Mouse (Mus musculus): Measurements from ENCODE around the gene Astn2. TPM values are rescaled to one million over a fixed set of nuclear protein-coding genes. Genes with fewer than 3 reads are reported as not detected.

Astn2 gene
- polyA plus RNA-seq (2011; ENCODE audit: insufficient read depth, insufficient read length, low replicate concordance, missing spikeins): 0.41 and 1.1 TPM in 2 replicates

- H3K4me3 ChIP-seq (replicated peaks; ENCODE audit: control insufficient read depth, low read depth, low read length): no peak within 1 kb of the TSS
- H3K4me1 ChIP-seq (ENCODE audit: control insufficient read depth, insufficient read depth, low read length): no peaks in the 10 kb centered on the region
- TF ChIP-seq CTCF (IDR thresholded peaks at IDR 0.05; ENCODE audit: control insufficient read depth, insufficient read depth, low read length): no peak
- no peak for TF ChIP-seq POLR2A (IDR thresholded peaks at IDR 0.05; ENCODE audit: borderline replicate concordance, control insufficient read depth, low read depth, low read length)
- WGBS: 2% methylated on average over 49 of the region's 56 CpGs
- H3K27ac ChIP-seq (ENCODE audit: control insufficient read depth, insufficient read depth, low read depth, low read length, poor library complexity): no peak within 1 kb of the TSS
These were observed at the start of gene Astn2 for GRCm38 (mm10) chr4:66404201-66404711. Astn2 (minus strand) TSS chr4:66404611.

GRCm38 (mm10) chr4:66450115-66450514 lies 45.7 kb upstream of the Astn2 start:
- TF ChIP-seq POLR2A (IDR thresholded peaks at IDR 0.05; ENCODE audit: borderline replicate concordance, control insufficient read depth, low read depth, low read length) (no peak), CTCF (IDR thresholded peaks at IDR 0.05; ENCODE audit: control insufficient read depth, insufficient read depth, low read length) (no peak)
- Histone ChIP-seq H3K27ac (ENCODE audit: control insufficient read depth, insufficient read depth, low read depth, low read length, poor library complexity) (no peak overlapping the region), H3K4me3 (replicated peaks; ENCODE audit: control insufficient read depth, low read depth, low read length) (no peak overlapping the region), H3K4me1 (ENCODE audit: control insufficient read depth, insufficient read depth, low read length) (no peaks in the 10 kb centered on the region)
- 42% methylated on average over 3 of the region's 3 CpGs for WGBS

GRCm38 (mm10) chr4:66431256-66431655 lies 26.8 kb upstream of the Astn2 start:
- Histone ChIP-seq H3K4me1 (ENCODE audit: control insufficient read depth, insufficient read depth, low read length) (no peaks in the 10 kb centered on the region), H3K4me3 (replicated peaks; ENCODE audit: control insufficient read depth, low read depth, low read length) (no peak overlapping the region), H3K27ac (ENCODE audit: control insufficient read depth, insufficient read depth, low read depth, low read length, poor library complexity) (no peak overlapping the region)
- 44% methylated on average over 1 of the region's 1 CpGs for WGBS
- TF ChIP-seq CTCF (IDR thresholded peaks at IDR 0.05; ENCODE audit: control insufficient read depth, insufficient read depth, low read length) (no peak), POLR2A (IDR thresholded peaks at IDR 0.05; ENCODE audit: borderline replicate concordance, control insufficient read depth, low read depth, low read length) (no peak)

GRCm38 (mm10) chr4:66425804-66426203 lies 21.4 kb upstream of the Astn2 start:
- Histone ChIP-seq H3K4me1 (ENCODE audit: control insufficient read depth, insufficient read depth, low read length) (no peaks in the 10 kb centered on the region), H3K4me3 (replicated peaks; ENCODE audit: control insufficient read depth, low read depth, low read length) (no peak overlapping the region), H3K27ac (ENCODE audit: control insufficient read depth, insufficient read depth, low read depth, low read length, poor library complexity) (no peak overlapping the region)
- no peak for TF ChIP-seq CTCF (IDR thresholded peaks at IDR 0.05; ENCODE audit: control insufficient read depth, insufficient read depth, low read length)
- no peak for TF ChIP-seq POLR2A (IDR thresholded peaks at IDR 0.05; ENCODE audit: borderline replicate concordance, control insufficient read depth, low read depth, low read length)
- WGBS: 71% methylated on average over 4 of the region's 4 CpGs

GRCm38 (mm10) chr4:66414778-66415177 lies 10.4 kb upstream of the Astn2 start:
- 65% methylated on average over 8 of the region's 8 CpGs for WGBS
- Histone ChIP-seq H3K27ac (ENCODE audit: control insufficient read depth, insufficient read depth, low read depth, low read length, poor library complexity) (no peak overlapping the region), H3K4me1 (ENCODE audit: control insufficient read depth, insufficient read depth, low read length) (no peaks in the 10 kb centered on the region), H3K4me3 (replicated peaks; ENCODE audit: control insufficient read depth, low read depth, low read length) (no peak overlapping the region)
- TF ChIP-seq POLR2A (IDR thresholded peaks at IDR 0.05; ENCODE audit: borderline replicate concordance, control insufficient read depth, low read depth, low read length) (no peak), CTCF (IDR thresholded peaks at IDR 0.05; ENCODE audit: control insufficient read depth, insufficient read depth, low read length) (no peak)

GRCm38 (mm10) chr4:66405086-66405485 lies 675 bp upstream of the Astn2 start:
- no peak overlapping the region for H3K4me3 ChIP-seq (replicated peaks; ENCODE audit: control insufficient read depth, low read depth, low read length)
- 0% methylated on average over 1 of the region's 1 CpGs for WGBS
- no peak overlapping the region for H3K27ac ChIP-seq (ENCODE audit: control insufficient read depth, insufficient read depth, low read depth, low read length, poor library complexity)
- no peaks in the 10 kb centered on the region for H3K4me1 ChIP-seq (ENCODE audit: control insufficient read depth, insufficient read depth, low read length)
- no peak for TF ChIP-seq CTCF (IDR thresholded peaks at IDR 0.05; ENCODE audit: control insufficient read depth, insufficient read depth, low read length)
- TF ChIP-seq POLR2A (IDR thresholded peaks at IDR 0.05; ENCODE audit: borderline replicate concordance, control insufficient read depth, low read depth, low read length): no peak

GRCm38 (mm10) chr4:66403708-66404200 lies 657 bp downstream of the Astn2 start:
- Histone ChIP-seq H3K4me1 (ENCODE audit: control insufficient read depth, insufficient read depth, low read length) (no peaks in the 10 kb centered on the region), H3K27ac (ENCODE audit: control insufficient read depth, insufficient read depth, low read depth, low read length, poor library complexity) (no peak overlapping the region), H3K4me3 (replicated peaks; ENCODE audit: control insufficient read depth, low read depth, low read length) (no peak overlapping the region)
- 3% methylated on average over 51 of the region's 51 CpGs for WGBS
- TF ChIP-seq POLR2A (IDR thresholded peaks at IDR 0.05; ENCODE audit: borderline replicate concordance, control insufficient read depth, low read depth, low read length) (no peak), CTCF (IDR thresholded peaks at IDR 0.05; ENCODE audit: control insufficient read depth, insufficient read depth, low read length) (no peak)

- Histone ChIP-seq H3K27ac (ENCODE audit: control insufficient read depth, insufficient read depth, low read depth, low read length, poor library complexity) (no peak overlapping the region), H3K4me1 (ENCODE audit: control insufficient read depth, insufficient read depth, low read length) (no peaks in the 10 kb centered on the region), H3K4me3 (replicated peaks; ENCODE audit: control insufficient read depth, low read depth, low read length) (no peak overlapping the region)
- 3% methylated on average over 22 of the region's 22 CpGs for WGBS
- TF ChIP-seq POLR2A (IDR thresholded peaks at IDR 0.05; ENCODE audit: borderline replicate concordance, control insufficient read depth, low read depth, low read length): no peak
- no peak for TF ChIP-seq CTCF (IDR thresholded peaks at IDR 0.05; ENCODE audit: control insufficient read depth, insufficient read depth, low read length)
These were observed 1.2 kb downstream of the Astn2 start for GRCm38 (mm10) chr4:66403116-66403707.

Data from bone marrow, adult 2 months (tissue).